Mouse (Mus musculus): ENCODE results near the gene Bloc1s4. TPM values are rescaled to one million over a fixed set of nuclear protein-coding genes. Genes with fewer than 3 reads are reported as not detected.

Gene Bloc1s4
- total RNA-seq (2023; ENCODE audit: inconsistent age) = 24.4 to 27.5 TPM (median 24.8 TPM) in 4 replicates

DNA sequence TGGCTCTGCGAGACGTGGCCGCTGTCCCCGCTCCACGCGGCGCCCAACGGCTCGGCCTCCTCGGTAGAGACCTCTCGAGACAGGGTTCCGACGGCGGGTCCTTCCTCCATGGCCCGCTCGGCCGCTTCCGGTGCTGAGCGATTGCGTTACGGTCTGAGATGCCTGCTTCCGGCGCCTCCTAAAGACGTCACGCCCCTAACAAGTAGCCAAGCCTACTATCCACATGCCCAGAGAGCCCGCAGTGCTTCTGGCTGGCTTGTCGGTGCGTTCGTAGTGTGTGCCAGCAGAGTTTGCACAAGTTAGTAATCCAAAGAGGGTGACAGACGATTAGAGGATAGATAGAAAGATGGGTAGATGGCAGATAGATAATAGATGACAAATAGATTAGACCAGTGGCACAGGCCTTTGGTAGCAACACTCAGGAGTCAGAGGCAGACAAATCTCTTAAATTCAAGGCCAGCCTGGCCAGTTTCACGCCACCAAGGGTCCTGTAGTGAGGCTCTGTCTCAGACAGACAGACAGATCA is at the start of gene Bloc1s4:
TSS of gene Bloc1s4 (minus strand) at position 115 of the 526 bp plus-strand sequence.

DNA sequence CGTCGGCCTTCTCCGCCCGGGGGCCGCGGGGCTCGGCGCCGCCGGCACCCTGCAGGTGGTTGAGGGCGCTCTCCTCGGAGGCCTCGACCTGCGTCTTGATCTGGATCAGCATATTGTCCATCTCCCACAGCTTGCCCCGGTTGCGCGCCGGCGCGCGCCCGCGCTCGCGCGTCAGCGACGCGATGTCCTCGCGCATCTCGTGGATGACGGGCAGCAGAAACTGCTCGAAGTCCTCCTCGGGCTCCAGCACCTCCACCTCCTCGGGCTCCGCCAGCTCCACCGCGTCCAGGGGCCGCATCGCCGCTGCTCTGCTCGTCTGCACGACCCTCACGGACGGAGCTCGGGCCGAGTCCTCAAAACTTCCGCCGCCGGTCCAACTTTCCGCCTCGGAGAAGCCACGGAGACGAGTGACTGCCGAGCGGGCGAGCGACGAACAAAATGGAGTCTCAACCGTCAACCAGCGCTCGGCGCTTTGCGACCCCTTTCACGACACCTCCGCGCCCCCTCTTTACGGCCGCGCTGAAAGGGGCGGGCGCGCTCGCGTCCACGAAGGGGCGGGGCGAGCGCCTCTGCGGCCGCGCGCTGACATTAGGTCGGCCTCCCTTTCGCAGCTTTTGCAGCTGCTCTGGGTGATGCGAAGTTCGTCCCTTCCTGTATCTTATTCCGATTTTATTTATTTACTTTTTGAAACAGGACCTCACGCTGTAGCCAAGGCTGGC is 48.0 kb upstream of the Bloc1s4 start, which contains the start of gene Mrfap1:
TSS of gene Mrfap1 (minus strand) at position 477 of the 719 bp plus-strand sequence.

Other genes starting within 250 kb of the Bloc1s4 start
- gene Tbc1d14, start 155.4 kb downstream of the Bloc1s4 start, total RNA-seq (2023; ENCODE audit: inconsistent age) = 133 to 145 TPM (median 138 TPM) in 4 replicates
- 34.3 to 37.9 TPM (median 35.6 TPM) in 4 replicates for gene D5Ertd579e, start 52.6 kb downstream of the Bloc1s4 start, total RNA-seq (2023; ENCODE audit: inconsistent age)
- 144 to 166 TPM (median 146 TPM) in 4 replicates for gene Mrfap1, start 48.1 kb upstream of the Bloc1s4 start, total RNA-seq (2023; ENCODE audit: inconsistent age)
- 53.6 to 59.8 TPM (median 57.4 TPM) in 4 replicates for gene Man2b2, start 82.0 kb upstream of the Bloc1s4 start, total RNA-seq (2023; ENCODE audit: inconsistent age)
- gene Ppp2r2c, start 119.9 kb upstream of the Bloc1s4 start, total RNA-seq (2023; ENCODE audit: inconsistent age) = not detected in 4 replicates
- 5.6 to 7.5 TPM (median 7.0 TPM) in 4 replicates for gene Wfs1, start 240.6 kb upstream of the Bloc1s4 start, total RNA-seq (2023; ENCODE audit: inconsistent age)